Mouse (Mus musculus) layer of hippocampus, adult 8-10 months (tissue): ENCODE measurements at regions not wholly inside any gene's neighbourhood (a gene's known extent, or its start where the extent isn't known, plus 50 kb on each side); places are given as distances from the start of the nearest gene placed in this dataset.

ENCODE experiments used
- DNase-seq, 2 experiments: peaks; one replicate each; pipeline ENCODE4 v3.0.0; 2022; ENCODE audit warnings: low spot score in 2 of 2

DNA sequence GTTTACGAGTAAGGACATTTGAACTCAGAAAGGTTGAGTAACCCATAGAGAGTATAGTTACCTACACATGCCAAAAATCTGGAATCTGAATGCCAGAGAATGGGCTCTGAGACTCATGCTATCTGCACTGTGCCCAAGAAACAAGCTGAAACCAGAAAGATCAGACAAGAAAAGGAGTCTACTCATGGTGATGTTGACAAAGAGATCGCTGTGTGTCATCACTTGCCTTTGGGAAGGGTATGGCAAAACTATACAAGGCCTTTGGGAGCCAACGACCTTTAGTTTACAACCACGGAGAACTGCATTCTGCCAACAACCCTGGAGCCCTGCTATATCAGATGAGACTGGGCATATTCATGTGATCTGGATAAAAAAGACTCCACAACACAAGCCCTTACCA is 339.3 kb upstream of the Nfe2l3 start:
- no peak for DNase-seq

DNA sequence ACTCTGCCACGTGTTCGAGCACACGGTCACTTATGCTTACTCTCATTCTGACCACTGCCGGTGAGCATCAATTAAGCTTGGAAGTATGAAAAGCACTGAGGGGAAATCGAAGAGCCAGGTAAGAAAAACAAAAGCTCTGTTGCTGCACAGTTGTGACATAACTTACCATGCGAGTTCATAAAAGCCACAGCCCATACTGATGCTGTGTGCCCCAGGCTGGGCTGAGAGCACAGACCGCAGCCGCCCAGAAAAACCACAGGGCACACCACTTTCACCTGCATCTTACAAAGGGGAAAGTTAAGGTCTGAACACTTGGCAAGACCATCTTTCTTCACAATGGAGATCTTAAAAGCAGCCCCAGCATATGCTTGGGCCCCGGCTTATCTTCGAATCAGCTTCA is 338.2 kb upstream of the Nfe2l3 start:
- DNase-seq: no peak

DNA sequence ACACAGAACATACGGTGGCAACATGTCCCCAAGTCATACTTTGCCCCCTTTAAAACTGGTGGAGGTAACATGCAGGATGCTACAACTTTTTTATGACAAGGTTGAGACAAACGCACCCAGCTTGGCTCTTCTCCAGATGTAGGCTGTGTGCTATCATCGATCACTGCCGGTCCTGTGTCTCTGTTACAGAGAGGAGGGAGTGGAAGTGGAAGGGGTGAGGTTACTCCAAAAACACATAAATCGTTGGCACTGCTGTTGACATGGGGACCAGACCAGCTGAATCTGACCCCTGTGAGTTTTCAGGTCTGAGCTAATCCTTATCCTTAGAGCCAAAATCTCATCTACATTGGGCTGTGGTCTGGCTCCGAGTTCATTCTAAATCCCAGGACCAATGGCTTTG is 335.0 kb upstream of the Nfe2l3 start:
- no peak for DNase-seq

DNA sequence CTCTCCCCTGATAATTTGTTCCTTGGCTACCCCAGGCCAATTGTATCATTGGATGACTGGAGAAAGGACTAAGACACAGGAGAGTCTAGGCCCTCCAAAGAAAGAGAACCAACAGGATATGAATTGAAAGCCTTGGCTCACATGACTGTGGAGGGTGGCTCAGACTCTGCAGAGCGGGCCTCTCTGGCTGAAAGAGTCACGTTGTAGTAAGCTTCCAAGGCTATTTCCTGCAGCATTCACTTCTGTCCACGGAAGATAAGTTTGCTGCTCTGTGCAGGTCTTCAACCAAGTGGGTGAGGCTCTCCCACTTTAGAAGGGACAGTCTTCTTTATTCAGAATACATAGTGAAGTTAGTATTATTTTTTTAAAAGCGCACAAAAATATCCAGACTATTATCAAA is 332.1 kb upstream of the Nfe2l3 start:
- DNase-seq: no peak

DNA sequence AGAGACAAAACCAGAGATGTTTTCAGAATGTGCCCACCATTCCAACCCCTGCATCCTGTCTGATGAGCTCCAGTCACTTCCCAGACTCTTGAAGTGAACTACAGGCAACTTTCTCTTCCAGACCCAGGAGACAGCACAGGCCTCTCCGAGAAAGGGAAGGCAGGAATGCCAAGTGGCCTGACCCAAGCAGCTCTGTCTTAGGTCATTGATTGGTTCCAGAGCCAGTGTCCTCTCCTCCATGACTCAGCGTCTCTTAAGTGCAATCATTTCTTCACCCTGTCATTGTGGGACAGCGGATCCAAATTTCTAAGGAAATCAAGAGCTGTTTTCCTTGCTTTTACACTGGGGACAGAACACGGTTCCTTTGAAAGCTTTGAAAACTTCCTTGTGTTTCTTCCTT is 329.2 kb upstream of the Nfe2l3 start:
- DNase-seq: no peak

DNA sequence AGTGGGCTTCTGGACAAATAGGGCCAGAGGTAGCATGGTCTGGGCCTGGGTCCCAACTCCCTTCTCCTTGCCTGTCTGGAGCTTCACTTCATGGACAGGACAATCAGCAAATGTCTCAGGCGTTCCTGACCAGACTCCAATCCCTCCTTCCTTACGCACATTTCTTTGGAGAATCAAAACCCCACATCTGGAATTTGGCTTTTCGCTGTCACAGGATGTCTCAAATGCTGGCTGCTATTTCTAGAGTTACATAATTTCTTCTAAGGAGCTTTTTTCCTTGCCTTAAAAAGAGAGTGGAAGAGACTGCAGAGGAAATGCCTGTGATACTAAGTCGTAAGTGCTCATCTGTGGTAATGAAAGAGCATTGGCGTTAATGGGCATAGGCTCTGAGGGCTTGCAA is 328.1 kb upstream of the Nfe2l3 start:
- DNase-seq: no peak

DNA sequence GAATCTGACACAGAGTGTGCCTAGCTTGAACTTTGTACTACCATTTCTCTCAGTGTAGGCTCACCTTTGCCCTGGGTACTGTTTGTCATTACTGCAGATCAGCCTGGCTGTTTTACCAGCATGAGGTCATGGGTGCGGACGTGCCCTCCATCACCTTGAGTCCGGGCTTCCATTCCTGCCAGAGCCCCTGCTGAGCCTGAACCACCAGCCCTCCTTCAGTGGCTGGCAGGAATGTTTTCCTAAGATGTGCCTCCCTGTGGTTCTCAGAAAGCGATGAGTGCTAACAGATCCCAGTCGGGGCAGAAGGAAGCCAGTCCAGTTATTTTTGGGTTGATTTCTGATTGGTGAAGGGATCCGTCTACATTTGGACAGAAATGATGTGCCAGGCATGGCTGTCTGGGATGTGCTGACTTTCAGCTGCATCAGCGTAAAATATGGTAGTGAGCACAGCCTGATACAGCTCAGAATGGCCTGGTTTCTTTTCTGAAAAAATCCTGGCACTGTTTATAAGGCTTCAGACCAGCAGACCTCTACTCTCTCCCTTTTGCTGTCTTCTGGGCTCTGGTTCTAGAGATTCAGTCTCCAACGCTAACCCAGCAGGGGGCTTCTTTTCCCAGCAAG is 324.0 kb upstream of the Nfe2l3 start:
- DNase-seq: no peak

DNA sequence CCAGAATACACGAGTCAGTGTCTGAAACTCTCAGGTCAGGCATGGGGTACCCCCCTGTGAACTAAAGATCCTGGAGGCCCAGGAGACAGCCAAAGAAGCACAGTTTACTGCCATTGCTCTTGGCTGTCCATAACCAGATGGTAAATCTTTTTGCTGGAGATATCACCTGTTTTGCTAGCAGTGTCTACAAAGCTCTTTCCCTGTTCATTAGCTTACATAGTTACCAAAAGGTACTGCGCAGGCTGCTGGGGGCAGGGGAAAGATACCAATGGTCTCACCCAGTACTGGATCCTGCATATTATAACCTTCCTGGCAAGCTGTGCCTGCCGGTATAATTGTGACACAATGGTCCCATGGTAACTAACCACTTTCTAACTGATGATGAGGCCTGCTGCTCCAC is 321.9 kb upstream of the Nfe2l3 start:
- DNase-seq: no peak

DNA sequence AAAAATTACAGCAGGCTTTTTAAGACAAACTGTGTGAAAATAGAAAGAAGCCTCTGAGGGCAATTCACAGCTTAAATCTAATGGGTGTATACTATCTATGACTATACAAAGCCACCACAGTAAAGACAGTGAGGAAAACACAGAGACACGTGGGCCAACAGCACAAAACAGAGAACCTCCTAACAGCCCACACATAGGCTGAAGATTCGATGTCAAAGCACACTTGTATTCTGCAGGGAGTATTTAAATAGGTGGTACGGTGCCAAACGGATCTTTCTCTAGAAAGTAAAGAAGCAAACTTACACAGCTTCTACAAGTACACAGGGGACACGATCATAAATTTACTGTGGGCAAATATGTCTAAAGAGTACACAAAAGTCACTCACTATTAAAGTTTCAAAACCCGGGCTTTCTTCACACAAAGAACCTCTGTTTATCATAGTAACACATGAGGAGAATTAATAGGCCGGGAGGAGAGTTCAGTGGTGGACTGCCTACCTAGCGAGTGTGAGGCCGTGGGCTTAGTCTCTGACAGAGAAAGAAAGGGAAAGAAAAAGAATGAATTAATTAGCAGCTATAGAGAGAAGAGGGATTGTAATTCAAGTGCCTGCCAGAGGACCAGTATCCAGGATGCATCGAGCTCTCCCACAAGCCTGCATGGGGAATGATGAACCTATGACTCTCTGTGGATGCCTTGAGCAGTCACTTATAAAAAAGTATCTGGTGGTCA is 317.7 kb upstream of the Nfe2l3 start:
- DNase-seq: no peak

DNA sequence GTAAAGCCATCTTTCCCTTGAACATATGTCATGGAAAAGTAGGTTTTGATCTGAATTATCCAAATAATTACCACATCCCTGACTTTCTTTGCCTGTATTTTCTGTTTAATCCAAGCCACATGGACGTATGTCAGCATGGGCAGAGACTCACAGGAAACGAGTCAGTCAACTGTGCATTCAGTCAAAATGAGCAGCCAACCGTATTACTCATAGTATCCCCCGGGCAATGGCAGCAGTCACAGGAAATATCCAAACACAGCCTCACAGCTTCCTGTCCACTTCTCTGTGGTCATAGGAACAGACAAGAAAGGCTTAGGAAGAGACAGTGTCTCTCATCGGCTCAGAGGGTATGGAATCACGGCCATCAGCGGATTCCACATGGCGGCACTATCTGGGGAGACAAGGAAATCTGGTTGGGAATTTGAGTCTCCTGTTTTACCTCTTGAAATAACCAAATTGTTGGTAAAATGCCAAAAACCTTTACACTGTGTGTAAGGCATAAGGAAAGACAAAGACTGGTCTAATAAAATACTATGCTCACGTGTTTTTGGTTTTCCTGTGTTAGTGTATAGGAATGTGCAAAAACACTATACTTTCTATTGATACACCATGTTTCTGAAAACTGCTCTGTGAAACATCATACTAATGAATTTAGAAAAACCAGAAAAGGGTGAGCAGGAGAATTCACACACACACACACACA is 313.5 kb upstream of the Nfe2l3 start:
- DNase-seq: no peak

DNA sequence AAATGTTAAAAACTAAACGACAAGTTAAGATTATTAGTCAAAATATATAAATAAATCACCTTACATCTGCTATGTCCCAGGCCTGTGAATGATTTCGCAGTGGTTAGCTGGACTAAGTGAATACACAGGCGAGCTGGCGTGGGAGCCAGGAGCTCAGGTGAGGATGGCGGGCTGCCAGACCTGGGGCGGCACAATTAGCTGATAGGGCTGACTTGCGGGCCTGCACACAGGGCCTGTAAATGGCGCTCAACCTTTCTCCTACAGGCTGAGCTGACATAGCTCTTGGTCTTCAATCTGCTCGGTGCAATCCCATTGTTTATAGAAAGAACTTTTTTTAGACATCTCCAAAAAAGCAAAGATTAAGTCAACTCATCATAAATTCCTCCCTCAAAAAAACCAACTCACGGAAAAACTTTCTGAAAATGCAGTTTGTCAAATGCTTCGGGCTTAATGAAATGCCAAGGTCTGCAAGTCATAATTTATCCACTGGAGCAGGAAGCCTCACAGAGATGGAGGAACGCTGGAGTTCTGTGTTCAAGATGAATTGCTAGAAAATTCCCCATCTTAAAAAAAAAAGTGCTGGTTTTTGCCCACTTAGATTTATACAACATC is 312.7 kb upstream of the Nfe2l3 start:
- no peak for DNase-seq

DNA sequence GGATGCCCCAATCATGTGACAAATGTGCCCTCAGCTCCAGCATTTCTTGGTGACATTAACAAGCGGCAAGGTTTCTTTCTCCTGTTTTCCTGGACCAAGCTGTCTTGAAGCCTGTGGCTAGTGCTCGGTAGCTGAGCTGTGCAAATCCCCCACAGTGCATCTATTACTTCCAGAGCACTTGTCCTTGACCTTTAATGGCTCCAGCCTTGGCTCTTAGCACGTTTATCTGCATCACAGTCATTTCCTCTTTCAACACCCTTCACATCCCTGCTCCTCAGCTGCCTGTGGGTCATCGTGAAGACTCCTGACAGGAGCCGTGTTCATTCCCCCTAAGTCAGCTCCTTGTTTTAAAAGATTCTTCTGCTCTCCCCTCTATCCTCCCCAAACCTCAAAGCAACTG is 309.5 kb upstream of the Nfe2l3 start:
- no peak for DNase-seq

DNA sequence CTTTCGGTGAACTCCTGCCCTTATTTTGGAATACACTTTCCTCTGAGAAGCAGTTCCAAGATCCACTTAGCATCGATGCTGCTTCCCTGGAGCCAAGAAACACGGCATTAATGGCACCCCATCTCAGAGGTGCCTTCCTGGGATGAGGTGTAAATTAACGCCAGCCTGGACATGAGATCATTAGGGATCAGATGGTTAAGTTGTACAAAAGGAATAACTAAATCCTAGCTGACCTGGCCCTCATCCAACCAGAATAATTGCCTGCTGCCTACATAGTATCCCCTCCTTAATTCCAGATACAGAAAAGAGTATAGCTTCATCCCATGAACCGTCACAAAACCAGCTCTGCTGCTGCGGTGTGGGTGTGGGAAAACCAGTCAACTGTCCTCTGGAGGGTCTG is 304.6 kb upstream of the Nfe2l3 start:
- DNase-seq: no peak

DNA sequence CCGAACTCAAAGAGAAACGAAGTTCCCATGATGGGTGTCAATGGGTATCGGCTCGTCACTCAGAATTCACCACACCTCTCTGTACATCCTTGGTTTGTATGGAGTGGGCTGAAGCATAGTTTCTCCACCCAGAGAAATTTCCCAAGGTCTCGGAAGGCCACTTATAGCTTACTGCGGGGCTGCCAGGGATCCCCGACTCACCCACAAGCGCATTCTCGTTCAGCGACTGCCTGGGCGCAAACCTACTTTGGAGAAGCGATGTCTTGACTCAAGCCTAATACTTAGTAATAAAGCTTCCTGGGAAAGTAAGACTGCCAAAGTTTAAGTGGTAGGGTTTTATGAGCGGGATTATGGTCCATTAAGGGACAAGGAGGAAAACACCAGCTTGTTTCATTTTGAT is 303.4 kb upstream of the Nfe2l3 start:
- no peak for DNase-seq

DNA sequence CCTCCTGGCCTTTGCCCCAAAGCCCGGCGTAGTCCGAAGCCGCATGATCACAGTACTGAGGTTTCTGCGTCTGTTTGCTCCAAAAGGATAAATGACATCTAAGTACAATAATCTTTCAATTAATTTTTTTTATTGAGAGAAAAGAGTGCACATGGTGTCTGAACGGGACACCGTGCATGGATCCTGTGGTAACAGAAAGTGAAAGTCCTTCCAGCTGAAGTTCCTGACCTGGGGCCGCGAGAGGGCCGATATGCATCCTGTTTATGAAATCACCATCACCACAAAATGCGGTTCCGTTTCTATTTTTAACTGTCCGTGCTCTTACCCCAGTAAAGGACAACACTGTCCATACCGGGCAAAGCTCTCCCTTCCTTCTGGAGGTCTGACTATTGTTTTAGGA is 302.9 kb upstream of the Nfe2l3 start:
- no peak for DNase-seq

DNA sequence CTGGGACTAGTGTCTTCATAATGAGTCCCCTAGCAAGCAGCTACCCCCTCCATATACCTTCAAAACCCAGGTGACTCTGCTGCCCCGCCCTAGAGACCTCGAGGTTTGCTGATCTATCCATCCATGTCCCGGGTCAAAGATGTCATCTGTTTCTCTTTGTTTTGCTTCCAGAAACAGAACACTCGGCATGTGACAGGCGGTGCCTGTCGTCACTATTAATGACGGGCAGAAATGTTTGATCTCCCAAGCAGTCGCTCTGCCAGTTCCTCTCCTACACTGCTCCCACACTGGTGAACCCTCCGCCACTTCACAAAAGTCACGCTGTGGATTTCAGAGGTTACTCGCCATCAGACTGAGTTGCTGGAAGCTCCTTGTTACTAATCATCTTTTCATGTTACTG is 287.7 kb upstream of the Nfe2l3 start:
- DNase-seq: no peak

DNA sequence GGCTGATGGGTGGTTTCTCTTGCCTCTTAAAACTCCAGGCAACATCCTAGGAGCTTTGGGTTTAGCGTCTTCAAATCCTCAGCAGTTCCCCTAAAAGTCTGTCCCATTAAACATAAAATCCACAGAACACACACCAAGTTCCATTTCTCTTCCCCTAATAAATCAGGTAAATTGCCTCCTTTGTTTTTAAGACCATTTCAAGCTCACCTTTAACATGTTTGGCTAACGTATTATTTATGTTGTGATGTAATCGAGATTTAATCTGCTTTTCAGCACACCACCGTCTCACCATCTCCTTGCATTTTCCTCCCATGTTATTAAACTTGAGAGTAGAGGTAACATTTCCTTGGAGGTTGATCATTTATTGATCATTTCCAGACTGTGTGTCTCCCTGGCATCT is 286.6 kb upstream of the Nfe2l3 start:
- DNase-seq: no peak

DNA sequence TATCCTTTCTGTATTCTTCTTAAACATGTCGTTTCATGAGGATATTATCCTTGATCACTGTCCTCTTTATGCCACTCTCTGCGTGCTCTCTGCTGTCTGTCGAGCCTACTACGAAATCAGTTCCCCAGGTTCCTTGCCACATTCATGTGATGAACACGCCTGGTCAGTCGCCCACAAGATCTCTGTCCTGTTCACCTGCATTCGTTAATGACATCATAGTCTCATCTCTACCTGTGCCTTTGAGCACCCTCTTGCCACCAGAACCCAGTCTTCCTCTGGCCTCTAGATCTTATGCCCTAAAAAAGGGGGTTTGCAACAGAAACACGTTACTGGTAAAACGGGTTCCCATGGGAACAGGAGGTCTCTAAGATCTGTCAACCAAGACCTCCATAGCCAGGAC is 283.6 kb upstream of the Nfe2l3 start:
- no peak for DNase-seq

DNA sequence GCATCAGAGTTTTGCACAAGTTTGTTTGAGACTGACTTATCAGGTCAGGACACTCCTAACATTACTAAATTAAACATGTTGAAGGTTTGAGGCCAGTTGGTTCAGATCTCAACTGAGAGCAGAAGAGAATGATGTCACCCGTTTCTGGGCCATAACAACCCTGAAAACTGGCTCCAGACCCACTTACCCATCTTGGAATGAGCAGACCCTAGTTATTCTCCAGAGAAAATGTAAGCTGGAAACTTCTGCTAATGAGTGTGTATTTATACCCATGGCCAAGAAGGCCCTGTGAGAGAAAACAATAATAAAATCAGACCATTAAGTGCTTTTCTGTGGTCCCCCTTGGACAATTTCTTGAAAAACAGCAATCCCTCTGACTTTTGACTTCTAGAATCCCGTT is 282.4 kb upstream of the Nfe2l3 start:
- DNase-seq: no peak

DNA sequence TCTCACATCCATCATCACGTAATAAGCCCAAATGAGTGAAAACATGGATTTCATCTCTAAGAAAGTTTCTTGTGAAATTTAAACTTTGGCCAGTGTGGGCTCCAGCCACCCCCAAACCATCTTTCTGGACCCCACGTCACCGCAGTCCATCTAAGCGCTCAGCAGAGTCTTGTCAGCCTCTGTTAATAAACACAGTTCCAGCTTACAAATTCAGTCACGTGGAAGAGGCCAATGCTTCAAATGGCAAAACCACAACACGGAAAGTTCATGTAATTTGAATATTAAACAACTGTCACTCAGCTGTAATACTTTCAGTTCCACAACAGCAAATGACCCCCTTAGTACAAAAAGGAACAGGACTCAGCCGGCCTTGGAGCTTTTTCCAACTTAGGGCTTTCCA is 282.0 kb upstream of the Nfe2l3 start:
- DNase-seq: no peak

DNA sequence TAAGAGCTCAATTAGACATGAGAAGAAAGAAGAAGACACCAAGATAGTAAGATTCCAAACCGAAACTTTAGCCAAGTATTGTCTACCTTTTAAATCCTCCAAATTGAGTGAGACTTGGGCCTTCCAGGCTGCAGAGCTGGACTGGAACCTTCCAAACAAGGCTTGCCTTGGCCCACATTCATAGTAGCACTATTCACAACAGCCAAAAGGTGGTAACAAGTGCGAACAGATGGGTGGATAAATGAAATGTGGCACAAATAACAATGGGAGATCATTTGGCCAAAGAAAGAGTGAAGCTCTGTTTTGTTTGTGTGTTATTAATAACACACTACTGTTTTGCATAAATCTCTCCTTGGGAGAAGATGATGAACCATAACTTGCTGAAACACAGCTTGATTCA is 281.6 kb upstream of the Nfe2l3 start:
- DNase-seq: no peak

DNA sequence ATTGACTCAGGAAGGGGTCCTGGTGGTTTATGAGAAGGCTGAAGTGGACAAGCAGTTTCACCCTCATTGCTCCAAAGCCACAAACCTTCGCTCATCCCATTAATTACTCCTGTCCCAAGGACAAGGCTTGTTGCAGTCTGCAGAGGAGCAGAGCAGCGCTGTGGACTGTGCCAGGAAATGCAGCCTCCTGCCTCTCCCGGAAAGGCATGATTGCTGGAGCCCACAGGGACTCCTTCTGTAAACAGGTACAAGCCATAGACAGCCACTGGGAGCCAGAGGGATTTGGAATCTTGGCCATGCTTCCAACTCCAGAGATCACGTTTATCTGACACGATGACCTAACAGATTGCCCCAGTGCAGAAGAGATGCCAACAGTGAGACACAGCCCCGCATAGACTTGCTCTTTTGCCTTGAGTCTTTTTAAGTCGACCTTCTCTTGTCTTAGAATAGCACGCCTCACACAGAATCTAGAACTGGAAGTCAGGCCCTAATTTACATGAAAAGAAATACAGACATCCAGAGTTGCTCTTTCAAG is 275.6 kb upstream of the Nfe2l3 start:
- no peak for DNase-seq
